Mouse (Mus musculus) ovary, adult 18-20 months (tissue): ENCODE measurements at regions not wholly inside any gene's neighbourhood (a gene's known extent, or its start where the extent isn't known, plus 50 kb on each side); places are given as distances from the start of the nearest gene placed in this dataset.

Experiments used
- DNase-seq: peaks from one replicate; pipeline ENCODE4 v3.0.0; 2022; ENCODE audit warnings: low spot score, mixed read lengths

DNA sequence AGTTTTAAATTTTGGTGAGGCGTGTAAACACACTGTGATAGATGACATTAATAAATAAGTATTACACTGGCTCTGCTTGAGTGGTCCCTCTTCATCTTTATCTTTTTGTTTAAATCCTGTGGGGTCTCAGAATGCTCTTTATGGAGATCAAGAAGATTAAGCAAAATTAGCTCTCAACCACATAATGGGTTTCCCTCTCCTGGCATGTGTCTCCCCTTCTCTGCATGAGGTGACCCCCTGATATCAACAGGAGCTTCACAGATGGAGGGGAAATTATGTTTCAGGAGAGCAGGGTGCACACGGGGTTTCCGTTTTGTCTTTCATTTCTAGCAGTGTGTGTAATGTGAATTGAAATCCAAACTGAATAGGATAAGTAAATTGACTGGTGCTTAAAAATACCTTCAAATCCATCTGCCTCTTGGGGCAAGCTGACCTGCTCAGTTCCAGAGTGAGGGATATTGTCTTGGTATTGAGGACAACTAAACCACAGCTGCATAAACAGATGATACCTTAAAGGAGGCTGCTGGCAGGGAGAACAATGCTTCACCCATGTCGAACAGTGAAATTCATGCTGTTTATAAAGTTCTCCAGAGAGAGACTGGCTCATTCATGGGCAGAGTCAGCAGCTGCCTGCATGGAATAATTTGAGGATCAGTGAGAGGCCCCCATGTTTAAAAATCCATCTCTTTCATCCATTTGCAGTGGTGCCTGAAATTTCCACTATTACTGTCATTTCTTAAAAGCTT, 518.3 kb upstream of the Nr2f1 start:
- DNase-seq, result no peak

DNA sequence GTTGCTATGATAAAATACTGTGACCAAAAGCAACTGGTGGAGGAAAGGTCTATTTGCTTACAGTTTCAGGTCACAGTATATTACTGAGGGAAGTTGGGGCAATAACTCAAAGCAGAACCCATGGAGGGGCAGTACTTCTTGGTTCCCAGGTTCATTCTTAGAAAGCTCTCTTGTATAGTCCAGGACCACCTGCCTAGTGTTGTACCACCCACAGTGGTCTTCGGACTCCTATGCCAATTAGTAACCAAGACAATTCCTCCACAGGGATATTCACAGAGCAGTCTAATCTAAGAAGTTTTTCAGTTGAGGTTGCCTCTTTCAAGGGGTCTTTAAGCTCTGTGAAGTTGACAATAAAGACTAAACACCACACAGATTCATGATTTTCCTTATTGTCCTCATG, 517.6 kb upstream of the Nr2f1 start:
- no peak for DNase-seq

DNA sequence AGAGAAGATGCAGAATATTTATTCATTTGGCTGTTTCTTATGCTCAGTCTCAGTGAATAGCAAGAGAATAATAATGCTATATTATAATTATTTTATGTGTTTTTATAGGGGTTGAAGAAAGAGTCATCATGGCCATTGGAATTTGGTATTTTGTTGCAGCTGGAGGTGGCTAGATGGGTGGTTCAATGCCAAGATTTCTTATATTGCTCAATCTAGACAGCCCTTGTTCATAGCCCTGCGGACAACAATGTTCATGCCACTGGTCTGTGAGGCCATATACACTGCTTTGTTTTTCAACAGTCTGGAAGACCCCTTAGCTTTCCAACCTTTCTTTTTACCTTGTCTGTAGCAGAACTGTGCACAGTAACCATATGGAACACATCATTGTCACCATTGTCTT, 505.1 kb upstream of the Nr2f1 start:
- no peak for DNase-seq

DNA sequence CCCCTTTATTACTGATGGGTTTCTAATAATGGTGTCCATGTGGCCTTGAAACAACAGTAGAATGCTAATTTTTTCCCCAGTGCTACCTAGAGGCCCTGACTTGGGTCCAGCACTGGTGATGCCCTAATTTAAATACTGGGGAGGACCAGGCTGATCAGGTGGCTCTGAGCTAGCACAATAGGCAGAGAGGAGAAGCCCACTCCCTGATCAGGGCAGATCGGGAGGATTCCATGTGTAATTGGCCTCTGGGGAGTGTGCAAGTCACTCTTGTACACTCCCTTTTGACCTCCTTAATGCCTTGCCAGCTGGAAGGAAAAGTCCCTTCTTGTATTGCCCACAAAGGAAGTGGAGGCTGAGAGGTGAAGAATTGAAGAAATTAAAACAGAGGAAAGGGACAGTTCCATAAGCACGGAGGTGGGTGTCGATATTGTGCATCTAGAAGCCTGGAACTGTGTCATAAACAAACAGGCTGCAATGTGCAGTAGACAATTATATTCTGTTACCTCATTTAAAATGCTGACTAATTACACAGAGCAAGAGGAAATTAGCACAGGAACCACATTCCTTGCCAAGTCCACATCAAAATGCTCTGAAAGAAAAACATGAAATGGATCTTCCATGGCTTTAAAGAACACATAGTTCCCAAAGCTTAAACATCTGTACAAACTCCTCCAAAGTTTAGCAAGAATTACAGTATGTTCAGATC, 498.4 kb upstream of the Nr2f1 start:
- no peak for DNase-seq

DNA sequence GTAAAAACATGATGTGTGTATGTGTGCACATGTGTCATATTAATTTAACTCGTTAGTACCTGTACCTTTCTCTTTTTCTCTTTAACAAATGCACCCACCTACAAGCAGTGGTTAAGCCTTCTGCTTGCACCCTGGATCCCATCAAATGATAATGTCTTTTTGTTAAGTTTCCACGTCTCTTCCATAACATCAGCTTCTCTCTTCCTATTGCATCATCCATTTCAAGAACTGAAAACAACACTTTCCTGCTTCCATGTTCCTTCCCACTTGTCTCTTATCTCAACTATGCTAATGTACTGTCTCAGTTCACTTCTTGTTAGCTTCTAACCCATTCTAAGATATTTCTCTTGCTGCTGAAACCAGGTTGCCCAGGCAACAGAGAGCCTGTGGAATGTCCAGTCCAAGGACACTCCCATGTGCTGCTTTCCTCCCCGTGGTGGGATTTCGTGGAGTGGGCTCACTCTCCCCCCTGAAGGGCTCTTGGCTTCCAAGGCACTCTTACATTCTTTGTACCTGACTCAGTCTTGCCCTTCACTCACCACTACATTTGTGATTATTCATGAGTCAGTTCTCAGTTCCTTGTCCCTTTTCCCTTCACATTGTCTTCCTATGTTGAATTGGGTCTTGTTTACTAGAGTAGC, 479.8 kb upstream of the Nr2f1 start:
- peak; percentile 19 for DNase-seq

DNA sequence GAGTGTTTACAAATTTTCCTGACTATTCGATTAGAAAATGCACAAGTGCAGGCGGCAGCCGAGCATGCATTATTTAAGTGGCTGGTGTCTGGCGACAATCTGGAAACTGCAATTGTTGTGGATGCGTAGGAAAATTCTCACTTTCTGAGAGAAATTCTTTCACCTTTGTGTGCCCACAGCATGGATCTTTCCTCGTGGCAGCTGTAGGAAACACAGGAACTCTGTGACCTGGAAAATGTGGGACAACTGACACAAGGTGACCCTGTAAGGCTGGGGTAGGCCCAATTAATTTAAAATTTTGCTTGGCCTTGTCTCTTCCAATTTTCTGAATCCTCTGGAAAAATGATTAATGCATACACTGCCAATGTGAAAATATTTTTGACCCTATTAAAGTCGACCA, 478.7 kb upstream of the Nr2f1 start:
- no peak for DNase-seq

DNA sequence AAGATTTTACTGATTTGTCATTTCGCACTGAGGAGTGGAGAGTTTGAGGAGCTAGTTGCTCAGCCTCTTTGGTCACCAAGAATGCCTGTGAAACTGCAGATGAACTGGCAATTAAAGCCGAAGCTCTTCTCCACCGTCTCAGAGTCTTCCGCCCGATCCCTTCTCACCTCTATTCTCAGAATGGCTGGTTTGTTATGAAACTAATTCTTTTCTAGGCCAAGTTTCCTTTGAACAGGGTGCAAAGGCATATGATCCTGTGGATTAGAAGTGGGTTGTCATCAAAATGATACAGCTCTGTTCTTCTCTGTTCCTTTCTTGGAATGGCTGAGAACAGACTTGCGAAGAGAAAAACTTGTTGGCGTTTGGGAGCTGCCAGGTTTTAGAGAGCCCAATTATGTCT, 458.7 kb upstream of the Nr2f1 start:
- no peak for DNase-seq

DNA sequence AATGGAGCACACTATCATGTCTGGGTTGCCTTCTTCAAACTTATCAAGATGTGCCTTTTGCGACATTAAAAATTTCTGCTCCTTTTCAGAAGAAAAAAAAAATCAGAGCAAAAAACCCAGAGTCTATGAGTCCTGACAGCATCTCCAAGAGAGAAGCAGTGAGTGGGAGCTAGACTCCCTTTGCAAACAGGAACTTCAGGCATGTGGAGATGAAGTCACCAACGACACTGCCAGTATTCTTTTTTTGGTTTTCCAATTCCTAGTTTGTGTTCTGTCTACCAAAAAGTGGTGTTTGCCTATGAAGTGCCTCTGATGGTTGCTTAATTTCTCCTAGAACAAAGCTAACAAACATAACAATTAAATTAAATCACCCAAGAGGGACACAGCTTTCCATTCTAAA, 457.2 kb upstream of the Nr2f1 start:
- no peak for DNase-seq

DNA sequence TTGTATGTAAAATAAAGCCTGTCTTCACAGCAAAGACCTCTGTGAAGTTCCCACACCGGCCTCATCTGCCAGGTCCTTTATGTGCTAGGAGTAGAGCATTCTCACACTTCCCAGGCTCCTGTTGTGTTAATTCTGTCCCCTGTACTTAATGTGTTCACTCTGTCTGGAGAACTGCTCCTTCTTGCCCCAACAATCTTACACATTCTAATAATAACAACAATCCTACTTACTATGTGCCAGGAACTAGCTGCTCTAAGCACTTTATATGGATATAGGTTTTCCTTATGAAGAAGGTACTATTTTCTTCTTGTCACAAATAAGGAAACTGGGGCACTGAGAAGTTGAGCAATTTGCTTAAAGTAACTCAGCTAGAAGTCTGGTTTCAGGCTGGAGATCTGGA, 456.6 kb upstream of the Nr2f1 start:
- no peak for DNase-seq

DNA sequence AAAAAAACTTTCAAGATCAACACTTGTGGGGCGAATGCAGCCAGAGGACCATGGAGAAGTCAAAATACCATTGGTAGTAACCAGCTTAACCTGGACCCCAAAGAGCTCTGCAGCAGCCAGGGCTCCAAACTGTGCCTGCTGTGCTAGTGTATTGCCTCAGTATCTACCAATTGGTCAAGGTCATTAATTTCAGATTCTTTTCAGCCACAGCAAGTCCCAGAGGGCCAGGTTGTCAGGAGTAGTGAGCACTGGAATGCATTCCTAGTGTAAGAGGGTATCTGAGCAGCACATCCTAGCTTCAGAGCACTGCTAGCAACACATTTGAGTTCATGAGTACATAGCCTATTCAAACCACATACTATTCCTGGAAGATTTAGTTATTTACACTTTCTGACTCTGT, 451.3 kb upstream of the Nr2f1 start:
- no peak for DNase-seq

DNA sequence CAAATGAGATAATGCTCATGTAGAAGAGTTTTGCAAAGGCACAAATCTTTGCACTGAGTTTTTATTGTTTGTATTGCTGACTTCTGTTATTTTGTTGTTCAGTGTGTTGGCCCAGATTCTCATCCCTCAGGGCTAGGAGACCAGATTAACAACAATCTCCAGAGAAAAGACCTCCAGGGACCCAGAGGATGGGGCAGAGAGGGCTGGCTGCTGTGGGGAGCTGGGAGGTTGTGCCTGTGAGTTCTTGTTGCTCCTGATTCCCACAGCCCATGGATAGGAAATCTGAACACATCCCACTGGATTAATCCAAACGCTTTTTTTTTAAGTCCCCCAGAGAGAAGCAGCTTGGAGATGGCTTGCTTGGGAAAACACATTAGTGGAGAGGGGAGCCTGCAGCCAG, 445.0 kb upstream of the Nr2f1 start:
- no peak for DNase-seq

DNA sequence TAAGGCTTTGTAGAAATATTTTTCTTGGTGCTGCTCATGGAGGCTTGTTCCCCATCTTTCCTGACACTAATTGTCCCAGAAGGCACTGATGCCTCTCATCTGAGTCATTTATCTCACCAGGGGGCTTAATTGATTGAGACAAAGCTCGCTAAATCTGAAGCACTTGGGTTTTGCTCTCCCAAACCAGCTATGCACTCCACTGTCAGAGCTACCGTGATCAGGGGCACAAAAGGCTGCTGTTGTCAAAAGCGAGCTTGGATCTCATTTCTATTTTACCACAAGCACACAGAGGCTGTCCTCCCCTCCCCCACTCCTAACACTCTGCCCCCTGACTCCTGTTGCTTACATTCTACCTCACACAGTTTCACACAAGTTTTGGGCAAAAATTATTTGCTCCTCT, 443.5 kb upstream of the Nr2f1 start:
- no peak for DNase-seq

DNA sequence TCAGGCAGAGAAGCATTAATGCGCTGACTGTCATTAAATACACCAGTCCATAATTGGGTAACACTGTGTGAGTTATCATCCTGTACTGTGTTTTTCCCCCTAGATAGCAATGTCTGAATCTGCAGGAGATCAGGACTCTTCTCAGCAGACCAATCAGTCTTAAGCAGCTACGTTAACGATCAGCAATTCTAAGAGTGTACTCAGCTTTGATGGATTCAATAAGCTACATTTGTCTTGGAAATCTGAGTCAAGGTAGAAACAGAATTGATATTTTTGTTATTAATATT, 442.8 kb upstream of the Nr2f1 start:
- no peak for DNase-seq

DNA sequence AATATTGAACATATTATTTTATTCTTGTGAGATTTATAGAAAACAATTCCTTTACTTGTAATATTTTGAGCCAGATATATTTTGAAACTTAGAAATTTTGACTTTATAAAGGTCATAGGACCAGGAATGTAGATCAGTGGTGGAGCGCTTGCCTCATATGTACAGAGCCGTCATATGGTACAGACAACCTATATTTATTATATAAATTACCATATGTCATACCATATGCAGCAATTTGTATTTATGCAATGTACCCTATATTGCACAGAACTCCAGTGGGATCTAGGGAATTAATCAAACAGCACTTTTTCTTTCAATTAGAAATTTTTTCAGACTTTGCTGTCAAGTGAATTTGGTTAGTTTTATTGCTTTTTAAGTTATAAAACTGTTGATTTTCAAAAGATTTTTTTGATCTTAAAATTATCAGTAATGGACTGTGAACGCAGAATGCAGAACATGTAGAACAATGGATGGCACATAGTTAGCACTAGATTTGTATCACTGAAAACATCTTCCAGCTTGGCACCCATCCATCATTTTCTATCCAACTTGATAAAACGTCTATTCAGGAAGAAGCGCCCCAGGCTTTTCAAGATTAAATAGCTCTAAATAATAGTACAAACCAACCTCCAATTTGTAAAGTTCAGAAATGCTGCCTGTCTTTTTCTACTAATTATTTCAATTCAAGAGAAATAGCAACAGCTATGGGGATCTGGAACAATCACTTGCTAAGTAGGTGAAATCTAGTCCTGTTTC, 442.3 kb upstream of the Nr2f1 start:
- DNase-seq, result no peak

DNA sequence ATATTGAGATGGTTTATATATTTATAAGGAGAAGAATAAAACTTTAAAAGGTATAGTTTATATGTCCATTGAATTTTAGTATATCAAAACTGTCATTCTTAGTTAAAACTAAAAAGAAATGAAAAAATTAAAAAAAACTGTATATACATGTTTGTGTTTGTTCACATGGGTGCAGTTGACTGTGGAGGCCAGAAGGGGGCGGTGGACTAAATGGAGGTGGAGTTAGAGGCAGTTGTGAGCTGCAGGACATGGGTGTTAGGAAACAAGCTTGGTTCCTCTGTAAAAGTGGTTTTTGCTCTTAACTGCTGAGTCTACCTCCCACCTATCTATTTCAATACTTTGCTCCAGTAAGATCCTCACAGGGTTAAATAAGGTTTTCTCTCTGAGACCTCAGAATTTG, 440.8 kb upstream of the Nr2f1 start:
- DNase-seq, result no peak

DNA sequence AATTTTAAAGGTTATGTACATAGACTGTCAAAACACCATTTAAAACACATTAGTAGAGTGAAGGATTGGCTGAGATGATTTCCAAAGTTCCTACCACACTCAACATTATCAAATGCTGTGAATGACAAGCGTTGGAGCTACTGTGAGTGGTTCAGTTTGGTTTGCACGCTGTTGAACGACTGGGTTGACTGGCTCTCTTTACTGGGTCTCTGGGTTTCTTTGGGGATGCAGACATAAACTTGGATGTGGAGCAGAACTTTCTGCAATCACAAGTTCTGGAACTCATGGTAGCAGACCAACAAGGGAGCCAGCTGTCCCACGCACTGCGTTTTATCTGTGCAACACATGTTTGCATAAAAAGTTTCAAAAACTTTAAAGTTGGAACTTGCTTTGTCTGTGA, 438.9 kb upstream of the Nr2f1 start:
- no peak for DNase-seq

DNA sequence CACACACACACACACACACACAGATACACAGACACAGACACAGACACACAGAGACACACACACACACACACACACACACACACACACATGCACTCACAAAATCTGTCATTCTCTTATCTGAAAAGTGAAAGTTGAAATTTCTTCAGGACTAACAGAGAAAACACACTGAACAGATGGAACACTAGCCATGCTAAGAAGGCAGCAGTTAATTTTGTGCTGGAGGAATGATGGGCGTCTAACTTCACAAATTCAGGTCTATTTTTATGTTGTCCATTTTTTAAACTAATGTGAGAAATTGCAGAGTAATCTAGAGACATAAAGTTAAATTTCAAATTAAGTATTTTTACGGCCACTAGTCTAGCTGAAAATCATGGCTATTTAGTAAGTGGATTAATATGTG, 432.1 kb upstream of the Nr2f1 start:
- DNase-seq, result no peak

DNA sequence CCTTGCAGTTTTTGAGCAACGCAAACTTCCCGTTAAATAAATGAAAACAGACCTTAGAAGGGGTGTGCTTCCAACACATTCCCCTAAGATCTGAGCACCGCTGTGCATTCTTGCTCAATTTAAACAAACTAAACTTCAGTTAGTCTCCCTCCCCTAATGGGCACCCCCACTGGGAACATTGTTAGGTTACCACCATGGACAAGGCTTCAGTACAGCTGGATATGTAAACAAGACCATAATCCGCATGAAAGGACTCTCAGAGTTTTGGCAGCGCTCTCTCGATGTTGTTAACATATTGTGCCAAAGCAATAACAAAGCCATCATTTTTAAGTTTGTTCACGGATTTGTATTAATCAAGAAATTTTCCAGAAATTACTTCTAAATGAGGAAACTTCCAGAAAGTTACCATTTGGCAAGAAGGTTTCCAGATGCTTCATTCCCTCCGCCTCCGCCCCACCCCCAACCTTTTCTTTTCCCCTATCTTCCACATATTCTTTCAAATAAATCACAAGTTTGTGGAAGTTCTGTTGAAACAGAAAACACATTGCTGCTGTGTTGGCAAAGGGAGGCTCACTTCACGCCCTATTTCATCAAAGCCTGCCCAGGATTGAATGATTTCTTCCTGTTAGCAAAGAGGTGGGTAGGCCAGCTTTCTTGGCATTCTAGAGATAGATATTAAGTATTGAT, 429.6 kb upstream of the Nr2f1 start:
- DNase-seq, result no peak

DNA sequence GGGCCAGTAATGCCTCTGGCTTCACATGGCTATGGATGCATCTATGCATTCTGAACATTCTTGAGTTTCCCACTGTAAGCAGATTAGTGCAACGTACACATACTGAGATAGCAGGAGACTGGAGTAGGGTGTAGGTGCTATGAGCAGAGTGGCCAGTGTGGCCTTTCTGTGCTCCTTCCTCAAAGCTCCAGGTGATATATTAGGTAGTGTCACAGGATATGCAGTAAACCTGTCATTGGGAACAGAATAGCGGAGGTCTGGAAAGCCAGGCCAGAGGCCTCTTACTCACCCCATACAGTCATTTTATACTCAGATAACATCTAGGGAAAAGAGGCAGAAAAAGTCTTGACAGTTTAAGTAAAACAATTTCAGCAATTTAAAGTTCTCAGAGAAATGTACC, 424.1 kb upstream of the Nr2f1 start:
- DNase-seq, result no peak

DNA sequence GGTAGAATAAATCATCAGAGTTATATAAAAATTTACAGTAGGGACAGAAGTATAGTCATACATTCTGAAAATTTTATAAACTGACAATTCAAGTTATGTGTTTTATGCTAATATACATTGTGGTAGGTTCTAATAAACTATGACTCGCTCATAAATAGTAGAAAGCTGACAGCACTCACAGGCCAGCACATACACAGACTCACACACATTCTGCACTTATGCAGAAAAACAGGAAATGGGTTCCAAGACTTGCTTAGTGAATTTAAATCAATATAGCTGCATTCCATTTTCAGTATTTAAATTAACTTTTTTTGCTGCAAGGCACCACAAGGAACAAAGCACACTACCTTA, 403.3 kb upstream of the Nr2f1 start:
- DNase-seq, result no peak

DNA sequence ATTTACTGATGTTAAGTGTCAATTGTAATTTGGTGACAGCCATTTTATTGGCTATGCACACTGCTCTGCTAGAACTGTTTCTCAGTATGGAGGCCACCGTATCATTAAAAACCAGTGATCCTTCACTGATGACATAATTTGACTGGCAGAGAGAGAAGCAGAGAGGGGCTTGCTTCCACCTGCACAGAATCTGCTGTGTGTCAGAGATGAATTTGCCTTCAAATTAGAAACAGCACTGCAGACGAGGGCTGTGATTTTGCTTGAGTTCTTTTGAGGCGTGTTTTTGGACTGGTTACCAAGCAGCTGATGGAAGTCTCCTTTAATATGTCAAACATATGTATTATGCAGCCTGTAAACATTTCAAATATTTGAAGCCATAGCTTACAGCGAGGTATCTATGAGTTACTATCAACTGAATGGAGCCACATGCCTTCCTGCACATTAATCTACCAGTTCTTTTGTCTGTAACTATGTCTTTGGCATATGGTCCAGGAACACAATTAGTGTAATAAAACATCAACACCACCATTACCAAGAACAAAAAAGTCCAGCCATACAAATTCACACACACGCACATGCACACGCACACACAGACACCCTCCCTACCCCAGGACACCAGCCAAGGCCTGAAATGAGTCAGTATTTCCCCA, 402.8 kb upstream of the Nr2f1 start:
- DNase-seq, result no peak
